Mouse (Mus musculus) kidney, adult 18-20 months (tissue): ENCODE results near the gene Rnf151.
"Not testable (repeated sequence)": the region's sequence is repeated elsewhere in the genome, so short reads cannot be mapped to it uniquely, and the experiment has no call there.

Source experiments
- DNase-seq: peaks from one replicate; pipeline ENCODE4 v3.0.0; 2021

Rnf151 gene

DNA sequence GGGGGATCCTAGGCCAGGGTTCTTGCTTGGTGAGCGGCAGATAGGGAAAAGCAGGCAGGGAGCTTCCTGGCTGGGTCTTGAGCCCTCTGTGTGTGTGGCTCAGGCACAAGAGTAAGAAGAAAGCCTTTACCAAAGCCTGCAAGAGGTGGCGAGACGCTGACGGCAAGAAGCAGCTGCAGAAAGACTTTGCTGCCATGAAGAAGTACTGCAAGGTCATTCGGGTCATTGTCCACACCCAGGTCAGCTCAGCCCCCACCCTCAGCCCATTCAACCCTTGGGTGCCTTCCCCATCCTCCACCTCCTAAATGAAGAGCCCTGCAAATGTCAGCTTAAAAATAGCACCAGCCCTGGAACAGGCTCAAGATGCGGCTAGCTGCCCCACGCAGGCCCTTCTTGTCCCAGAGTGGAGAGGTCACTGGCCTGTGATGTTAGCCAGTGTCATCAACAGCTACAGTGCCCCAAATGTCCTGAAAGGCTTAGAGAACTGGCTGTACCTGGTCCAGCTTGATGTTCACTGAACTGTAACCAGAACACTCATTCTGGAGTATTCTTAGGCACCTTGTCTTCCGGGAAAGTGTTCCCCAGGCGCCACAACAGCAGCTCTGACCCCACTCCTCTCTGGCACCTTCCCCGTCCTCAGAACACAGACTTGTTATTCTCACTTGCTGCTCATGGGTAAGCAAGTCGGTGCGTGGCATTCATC lies 14.5 kb upstream of the Rnf151 start:
- DNase-seq: peak; percentile 48

DNA sequence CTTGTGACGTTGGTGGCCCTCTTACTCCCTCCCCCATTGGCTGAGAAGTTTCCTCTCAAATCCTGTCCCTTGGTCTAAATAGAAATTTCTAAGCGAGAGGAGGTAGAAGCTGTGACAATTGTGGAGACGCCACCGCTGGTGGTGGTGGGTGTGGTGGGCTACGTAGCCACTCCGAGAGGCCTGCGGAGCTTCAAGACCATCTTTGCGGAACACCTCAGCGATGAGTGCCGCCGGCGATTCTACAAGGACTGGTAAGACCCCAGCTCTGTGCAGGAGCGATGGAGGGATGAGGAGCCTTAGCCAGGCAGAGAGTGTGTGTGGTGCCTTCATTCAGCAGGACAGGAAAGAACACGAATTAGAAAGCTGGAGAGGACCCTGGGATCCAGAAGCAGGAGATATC lies 12.9 kb upstream of the Rnf151 start:
- no peak for DNase-seq

DNA sequence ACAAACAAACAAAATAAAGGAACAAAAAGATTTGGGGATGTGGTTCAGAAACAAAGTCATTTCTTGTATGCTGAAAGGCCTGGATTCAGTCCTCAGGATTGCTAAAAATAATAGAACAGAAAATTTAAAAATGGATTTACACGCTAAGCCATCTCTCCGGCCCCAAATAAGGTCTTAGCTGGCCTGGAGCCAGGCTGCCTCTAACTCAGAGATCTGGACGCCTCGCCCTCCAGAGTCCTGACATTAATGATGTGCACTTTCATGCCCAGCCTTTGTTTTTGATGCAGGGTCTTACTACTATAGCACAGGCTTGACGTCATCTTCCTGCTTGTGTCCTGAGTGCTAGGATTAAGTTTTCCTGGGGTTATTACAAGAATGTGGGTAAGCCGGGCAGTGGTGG lies 11.2 kb upstream of the Rnf151 start:
- DNase-seq: no peak

DNA sequence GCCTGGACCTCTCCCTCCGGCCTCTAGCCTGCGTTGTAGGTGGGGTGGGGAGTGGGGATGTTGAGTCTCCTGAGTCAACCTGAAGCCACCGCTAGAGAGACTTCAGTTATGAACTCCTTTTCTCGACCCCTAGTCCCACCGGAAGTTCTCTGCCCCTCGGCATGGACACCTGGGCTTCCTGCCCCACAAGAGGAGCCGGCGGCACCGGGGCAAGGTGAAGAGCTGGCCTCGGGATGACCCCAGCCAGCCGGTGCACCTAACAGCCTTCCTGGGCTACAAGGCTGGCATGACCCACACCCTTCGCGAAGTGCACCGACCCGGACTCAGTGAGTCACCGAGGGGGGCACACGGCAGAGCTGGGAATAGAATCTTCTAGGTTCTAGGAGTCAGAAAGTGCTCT lies 10.3 kb upstream of the Rnf151 start:
- no peak for DNase-seq

DNA sequence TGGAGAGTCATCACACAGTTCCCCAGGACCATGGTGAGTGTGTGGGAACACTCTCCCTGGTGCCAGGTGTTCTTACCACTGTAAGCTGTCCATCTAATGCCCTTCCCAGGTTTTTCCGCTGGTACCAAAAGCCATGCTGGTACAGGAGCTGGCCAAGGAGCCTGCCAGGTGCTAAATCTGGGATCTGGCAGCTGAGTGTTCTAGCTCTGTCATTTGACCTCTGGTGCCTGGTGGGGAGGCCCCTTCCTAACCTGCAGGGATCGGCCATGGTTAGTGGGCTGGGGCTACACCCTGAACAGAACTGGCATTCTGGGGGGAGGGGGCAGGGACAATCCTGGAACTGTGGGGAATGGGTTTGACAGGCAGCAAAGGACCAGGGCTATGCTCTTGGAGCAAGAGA lies 9.8 kb upstream of the Rnf151 start, which contains the start of gene Rpl3l:
TSS of gene Rpl3l (plus strand) at position 203 of the 400 bp plus-strand sequence.
- no peak for DNase-seq

DNA sequence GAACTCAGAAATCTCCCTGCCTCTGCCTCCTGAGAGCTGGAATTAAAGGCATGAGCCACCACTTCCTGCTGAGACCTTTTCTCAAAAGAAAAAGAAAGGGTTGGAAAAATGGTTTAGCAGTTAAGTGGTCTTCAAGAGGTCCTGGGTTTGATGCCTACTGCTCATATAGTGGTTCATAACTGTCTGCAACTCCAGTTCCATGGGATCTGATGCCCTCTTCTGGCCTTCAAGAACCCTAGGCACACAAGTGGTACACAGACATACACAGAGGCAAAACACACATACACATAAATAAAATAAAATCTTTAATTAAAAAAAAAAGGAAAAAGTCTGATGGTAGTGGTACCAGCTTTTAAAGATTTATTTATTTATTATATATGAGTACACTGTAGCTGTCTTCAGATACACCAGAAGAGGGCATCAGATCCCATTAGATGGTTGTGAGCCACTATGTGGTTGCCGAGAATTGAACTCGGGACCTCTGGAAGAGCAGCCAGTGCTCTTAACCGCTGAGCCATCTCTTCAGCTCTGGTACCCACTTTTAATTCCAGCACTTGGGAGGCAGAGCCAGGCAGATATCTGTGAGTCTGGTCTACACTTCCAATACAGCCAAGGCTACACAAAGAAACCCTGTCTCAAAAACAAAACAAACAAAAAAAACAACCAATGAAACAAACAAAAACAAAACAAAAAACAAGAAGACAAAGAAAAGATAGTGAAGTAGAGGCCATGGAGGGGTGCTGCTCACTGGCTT lies 8.0 kb upstream of the Rnf151 start:
- no peak for DNase-seq

DNA sequence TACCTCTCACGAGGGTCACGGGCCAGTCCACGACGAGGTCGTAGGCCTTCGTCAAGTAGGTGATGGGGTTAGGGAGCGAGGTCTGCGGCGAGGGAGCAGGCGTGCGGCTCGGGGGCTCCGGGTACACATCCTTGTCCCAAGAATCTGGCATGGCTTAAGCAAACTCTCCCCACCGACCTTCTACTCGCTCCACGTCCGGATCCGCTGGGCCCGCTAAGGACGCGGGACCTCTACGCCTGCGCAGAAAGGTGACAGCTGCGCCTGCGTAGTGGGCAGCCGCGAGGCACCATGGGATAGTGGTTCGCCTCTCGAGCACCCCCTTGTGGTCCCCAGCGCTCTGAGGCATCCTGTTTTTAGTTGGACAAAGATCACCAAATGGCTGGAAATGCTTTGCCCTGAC lies 6.3 kb upstream of the Rnf151 start, which contains the start of gene Ndufb10:
TSS of gene Ndufb10 (minus strand) at position 295 of the 400 bp plus-strand sequence.
- peak; percentile 98 for DNase-seq

DNA sequence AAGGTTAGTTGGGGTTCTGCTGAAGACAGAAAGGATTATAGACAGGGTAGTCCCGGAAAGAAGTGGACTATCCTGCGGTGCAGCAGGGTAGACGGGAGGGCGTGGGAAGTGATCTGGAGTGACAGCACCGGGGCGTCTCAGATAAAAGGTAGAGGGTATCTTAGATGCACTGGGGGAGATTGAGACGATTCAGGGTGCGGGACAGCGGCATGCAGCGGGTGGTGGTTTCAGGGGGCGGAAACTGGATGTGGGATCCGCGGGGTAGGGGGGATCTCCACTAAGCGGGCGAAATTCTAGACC lies 6.0 kb upstream of the Rnf151 start:
- DNase-seq: peak; percentile 47

DNA sequence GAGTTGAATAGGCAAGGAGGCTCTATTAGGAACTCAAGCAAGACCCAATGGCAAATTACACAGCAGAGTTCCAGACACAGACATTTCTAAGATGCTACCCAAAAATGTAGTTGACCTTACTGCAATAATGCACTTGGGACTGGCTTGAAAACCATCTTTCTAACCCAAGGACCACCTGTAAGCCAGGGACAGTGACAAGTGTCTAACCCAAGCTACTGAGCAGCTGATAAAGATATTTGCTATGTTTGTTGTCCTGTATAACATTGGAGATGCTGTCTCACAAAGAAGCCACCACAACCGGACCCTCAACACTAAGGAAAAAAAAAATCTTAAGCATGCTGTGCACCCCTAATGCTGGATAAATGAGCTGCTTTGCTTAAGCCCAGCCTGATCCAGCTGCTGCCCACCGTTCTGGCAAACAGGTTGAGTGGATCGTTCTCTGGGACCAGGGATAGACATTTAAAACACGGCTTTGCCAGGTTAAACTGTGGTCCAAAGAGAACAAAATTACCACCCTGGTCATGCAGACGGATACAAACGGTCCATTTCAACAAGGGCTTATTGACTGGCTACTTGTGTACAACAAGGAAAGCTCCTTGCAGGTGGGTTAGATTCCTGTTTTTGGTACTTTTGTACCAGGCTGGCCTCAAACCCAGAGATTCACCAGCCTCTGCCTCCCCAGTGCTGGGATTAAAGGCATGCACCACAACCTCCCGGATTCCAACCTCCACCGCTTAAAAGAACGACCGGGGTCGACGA lies 5.4 kb upstream of the Rnf151 start:
- DNase-seq: no peak

DNA sequence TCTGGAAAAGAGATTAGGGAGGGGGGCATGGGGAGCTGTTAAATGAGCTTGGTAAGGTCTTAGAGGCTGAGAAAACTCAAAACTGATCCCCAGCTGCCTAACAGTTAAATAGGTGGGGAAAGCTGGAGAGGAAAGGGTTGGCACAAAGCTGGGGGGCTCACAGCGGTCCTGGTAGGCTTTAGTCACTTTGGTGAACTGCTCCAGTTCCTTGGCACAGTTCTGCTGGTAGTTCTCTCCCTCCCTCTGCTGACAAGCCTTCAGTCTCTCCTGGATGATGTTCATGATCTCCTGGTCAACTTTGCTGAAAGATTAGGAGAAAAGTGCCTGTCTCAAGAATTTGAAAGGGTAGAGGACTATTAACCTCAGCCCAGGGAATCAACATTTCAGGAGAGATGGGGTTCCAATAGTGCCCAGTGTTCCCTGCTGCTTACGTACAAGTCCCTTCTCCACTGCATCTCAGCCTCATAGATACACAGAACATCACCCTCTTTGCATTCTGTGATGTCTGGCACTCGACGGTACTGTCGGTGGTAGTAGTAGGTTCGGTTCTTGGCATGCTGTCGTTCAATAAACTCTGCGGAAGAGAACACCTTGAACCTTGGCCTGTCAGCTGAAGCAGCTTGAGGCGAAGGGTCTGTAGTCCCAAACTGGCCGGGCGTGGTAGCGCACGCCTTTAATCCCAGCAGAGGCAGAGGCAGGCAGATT lies 4.5 kb upstream of the Rnf151 start:
- no peak for DNase-seq

DNA sequence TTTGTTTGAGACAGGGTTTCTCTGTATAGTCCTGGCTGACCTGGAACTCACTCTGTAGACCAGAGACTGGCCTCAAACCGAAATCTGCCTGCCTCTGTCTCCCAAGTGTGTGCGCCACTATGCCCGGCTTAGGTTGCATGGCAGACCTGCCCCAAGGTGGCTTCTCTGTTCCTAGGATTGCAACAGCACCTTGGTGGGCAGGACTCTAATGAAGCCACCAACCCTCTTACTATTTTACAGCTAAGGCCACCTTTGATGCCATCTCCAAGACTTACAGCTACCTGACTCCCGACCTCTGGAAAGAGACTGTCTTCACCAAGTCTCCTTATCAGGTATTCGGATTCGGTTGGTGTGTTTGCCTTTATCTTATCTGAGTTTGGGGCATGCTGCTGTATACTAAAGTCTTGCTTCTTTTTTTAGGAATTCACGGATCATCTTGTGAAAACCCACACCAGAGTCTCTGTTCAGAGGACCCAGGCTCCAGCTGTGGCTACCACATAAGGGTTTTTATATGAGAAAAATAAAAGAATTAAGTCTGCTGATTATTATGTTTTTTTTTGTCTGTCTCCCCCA lies 3.6 kb upstream of the Rnf151 start:
- DNase-seq: not testable (repeated sequence)

DNA sequence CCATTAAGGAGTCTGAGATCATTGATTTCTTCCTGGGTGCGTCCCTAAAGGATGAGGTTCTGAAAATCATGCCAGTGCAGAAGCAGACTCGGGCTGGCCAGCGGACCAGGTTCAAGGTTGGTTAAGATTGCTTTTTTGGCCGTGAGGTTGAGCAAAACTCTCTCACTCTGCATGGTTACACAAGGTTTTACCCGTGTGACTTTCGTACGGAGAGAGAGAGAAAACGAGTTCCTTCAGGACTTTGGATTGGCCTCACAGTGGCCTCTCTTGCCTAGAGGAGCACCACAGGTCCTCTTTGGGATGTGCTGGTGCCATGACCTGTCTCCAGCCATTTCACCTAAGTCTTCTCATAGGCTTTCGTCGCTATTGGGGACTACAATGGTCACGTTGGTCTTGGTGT lies 2.8 kb upstream of the Rnf151 start:
- not testable (repeated sequence) for DNase-seq

DNA sequence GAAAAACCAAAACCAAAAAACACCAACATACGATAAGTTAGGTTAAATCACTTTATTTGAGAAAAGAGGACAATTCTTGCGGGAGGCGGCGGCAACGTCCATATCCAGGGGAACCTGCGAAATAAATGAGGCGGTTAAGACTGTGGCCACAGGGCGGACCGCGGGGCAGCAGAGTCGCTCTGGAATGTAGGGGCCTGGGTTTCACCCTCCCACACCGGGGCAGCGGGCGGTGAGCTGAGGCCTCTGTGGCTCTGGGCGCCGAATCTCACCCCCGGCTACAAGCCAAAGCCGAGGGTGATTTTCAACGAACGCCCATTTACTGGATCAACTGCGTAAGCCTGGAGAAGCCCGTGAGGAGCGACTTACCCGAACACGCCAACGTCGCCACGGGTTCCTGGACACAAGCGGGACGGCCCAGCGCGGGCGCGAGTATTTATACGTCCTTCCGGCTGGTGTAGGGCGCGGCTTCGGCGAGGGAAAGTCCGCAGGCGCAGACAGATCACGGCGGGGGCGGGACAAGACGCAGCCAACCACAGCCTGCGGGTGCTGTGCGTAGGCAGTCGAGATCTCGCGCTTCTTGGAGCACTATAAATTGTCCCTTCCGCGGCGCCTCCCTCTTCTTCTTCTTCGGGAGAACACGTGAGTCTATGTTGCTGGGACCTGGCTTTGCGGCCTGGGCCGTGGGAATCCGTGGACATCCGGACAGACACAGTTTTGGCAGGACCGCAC lies 1.8 kb upstream of the Rnf151 start:
- DNase-seq: peak; percentile 98

DNA sequence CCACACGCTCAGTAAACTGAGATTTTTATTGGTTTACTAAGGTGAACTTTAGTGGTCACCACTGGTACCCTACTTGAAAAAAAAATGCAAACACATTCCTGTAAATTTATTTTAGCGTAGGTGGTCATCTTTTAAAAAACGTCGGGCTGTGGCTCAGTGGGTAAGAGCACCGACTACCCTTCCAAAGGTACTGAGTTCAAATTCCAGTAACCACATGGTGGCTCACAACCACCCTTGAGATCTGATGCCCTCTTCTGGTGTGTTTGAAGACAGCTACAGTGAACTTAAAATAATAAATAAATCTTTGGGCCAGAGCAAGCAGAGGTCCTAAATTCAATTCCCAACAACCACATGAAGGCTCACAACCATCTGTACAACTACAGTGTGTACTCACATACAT lies 1.1 kb upstream of the Rnf151 start:
- not testable (repeated sequence) for DNase-seq

DNA sequence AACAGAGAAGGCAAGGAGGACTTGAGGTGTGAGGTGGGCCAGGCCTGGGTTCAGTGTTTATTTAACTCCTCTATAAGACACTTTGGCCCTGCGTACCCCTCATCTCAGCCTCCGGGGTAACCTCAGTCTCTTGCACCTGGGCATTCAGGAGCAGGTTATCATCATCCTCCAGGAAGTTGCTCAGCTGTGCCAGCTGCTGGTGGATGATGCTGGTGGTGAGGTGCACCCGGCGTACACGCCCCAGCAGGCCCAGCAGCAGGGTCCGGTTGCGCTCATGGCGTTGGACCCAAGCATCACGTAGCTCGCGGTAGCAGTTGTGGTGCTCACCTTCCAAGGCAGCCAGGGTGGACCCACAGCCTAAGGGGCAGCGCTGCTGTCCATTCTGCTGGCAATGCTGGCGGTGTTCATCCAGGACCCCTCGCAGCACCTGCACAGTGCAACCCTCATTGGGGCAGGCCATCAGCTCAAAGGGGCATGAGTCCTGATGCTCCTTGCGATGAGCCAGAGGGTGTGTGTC lies 1.6 kb downstream of the Rnf151 start:
- DNase-seq: no peak

DNA sequence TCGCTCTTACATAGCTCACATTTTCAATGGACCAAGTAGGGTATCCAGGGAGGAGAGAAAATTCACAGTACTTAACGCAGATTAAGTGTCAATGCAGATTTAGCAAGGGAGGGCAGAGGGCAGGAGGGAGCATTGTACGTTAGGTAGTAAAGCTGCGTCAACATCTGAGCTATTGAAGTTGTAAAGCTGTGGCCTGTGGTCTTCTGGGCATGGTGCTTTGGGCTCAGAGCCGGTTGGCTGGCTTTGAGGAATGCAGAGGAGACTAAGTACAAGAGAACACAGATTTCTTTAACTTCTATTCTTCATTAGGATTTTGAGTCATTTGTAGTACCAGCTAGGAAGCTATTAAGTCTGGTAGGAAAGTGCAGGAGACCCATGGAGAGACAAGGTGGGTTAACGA lies 2.3 kb downstream of the Rnf151 start:
- no peak for DNase-seq

DNA sequence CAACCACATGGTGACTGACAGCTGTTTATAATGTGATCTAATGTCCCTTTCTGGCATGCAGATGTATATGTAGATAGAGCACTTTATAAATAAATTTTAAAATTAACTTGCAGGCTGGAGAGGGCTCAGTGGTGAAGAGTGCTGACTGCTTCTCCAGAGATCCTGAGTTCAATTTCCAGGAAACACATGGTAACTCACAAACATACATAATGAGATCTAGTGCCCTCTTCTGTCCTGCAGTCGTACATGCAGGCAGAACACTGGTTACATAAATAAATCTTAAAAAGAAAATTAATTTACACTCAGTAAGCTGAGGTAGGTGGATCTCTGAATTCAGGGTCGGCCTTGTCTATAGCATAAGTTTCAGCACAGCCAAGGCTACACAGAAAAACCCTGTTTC lies 9.2 kb downstream of the Rnf151 start:
- no peak for DNase-seq

DNA sequence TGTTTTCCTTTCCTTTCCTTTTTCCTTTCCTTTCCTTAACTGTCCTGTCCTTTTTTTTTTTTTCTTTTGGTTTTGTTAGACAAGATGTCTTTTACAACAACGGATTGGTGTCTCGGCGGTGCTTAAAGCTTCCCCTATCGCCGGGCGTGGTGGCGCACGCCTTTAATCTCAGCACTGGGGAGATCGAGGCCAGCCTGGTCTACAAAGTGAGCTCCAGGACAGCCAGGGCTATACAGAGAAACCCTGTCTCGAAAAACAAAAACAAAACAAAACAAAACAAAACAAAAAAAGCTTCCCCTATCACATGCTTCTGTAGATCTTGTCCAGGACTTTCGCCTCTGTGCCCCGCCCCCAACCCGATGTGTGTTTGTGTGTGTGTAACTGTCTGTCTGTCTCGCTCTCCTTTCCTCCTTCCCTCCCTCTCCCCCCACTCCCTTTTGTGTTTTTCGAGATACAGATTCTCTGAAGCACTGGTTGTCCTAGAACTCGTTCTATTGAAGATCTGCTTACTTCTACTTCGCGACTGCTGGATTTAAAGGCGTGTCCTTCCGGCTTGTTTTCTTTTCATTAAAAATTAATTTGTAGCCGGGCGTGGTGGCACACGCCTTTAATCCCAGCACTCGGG lies 9.9 kb downstream of the Rnf151 start:
- no peak for DNase-seq

DNA sequence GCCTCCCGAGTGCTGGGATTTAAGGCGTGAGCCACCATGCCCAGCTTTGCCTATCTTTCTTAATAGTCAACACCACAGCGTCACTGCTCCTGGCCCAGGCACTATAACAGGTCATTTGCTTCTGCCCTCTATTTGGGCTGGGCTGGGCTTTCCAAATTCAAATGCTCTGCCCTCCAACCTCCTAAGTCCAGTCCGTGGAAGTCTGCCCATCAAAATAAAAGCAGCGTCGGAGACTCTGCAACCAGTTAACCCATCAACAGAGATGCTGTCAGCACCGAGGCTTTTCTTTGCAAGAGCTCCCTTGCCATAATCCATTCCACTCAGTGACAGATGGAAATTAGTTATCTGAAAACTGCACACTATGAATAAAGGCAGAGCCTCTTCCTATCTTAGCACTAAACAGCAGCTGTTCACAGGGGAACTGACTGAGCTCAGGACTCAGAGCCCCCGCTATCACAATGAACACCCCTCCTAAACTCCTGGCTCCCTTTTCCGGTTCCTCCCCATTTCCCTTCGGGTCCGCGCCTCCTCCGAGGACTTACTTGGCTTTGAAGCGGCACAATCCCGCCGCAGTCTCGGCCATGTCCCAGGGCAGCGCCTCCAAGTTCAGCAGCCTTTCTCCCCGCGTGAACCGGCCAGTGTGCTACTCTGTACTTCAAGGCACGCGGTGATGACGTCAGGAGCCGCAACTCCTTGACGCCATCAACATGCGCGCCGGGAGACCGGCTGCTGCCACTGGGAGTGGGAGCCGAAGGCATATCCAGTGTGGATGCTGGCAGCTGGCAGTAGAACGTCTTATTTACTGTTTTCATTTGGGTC lies 10.7 kb downstream of the Rnf151 start, which contains the start of gene Tbl3:
TSS of gene Tbl3 (minus strand) at position 679 of the 819 bp plus-strand sequence.
- DNase-seq: peak; percentile 97

DNA sequence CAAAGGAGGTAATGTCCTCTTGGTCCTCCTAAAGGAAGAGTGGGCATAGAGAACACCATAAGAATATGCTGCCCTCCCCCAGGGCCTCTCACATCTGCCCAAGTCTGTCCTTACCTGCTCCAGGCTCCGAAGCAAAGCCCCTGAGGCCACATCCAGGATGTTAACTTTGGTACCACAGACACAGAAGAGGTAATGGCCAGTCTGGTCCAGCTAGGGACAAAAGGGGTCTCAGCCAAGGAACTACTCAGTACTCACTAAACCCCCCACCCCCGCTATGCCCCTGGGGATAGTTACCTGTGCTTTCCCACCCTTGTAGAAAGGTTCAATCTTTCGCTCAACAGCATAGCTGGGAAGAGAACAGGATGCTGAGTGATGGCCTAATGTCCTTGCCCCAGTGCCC lies 12.0 kb downstream of the Rnf151 start:
- no peak for DNase-seq
